Mouse (Mus musculus) CH12.LX (cell line): ENCODE measurements around the gene Gm13271.
"Not testable (repeated sequence)": the region's sequence is repeated elsewhere in the genome, so short reads cannot be mapped to it uniquely, and the experiment has no call there.

Source experiments
- CTCF ChIP-seq, 2 experiments: IDR thresholded peaks in 1 of 2; conservative IDR thresholded peaks in 1 of 2; 2 replicates each; pipeline ENCODE4 v1.5.1; 2011 to 2012; ENCODE audit warnings: low read depth in 2 of 2, low read length in 2 of 2, improper control_type of control experiment in 1 of 2, inconsistent platforms in 1 of 2, mild to moderate bottlenecking in 1 of 2, moderate library complexity in 1 of 2
- HCFC1 ChIP-seq: IDR thresholded peaks from 2 replicates; pipeline ENCODE4 v1.6.1; 2012; ENCODE audit warnings: low read depth, mild to moderate bottlenecking, inconsistent platforms, low read length, improper control_type of control experiment
- KAT2A ChIP-seq: IDR thresholded peaks from 2 replicates; pipeline ENCODE4 v1.6.1; 2012; ENCODE audit warnings: low read length, improper control_type of control experiment, inconsistent platforms; ENCODE audit not compliant: insufficient replicate concordance
- MAFK ChIP-seq: IDR thresholded peaks from 2 replicates; pipeline ENCODE4 v1.6.1; 2011; ENCODE audit warnings: low read length, improper control_type of control experiment; ENCODE audit not compliant: insufficient replicate concordance
- MAX ChIP-seq: IDR thresholded peaks from 2 replicates; pipeline ENCODE4 v1.6.1; 2011; ENCODE audit warnings: low read length, improper control_type of control experiment
- MXI1 ChIP-seq: IDR thresholded peaks from 2 replicates; pipeline ENCODE4 v1.6.1; 2011; ENCODE audit warnings: mild to moderate bottlenecking, low read depth, low read length, improper control_type of control experiment
- MYC ChIP-seq: IDR thresholded peaks from 2 replicates; pipeline ENCODE4 v1.6.1; 2011; ENCODE audit warnings: low read depth, mild to moderate bottlenecking, improper control_type of control experiment, low read length
- POLR2A ChIP-seq: IDR thresholded peaks from 2 replicates; pipeline ENCODE4 v1.6.1; 2011; ENCODE audit warnings: low read depth, mild to moderate bottlenecking, improper control_type of control experiment, low read length
- USF2 ChIP-seq: conservative IDR thresholded peaks from 2 replicates; pipeline ENCODE4 v1.6.1; 2011; ENCODE audit warnings: low read depth, low read length, improper control_type of control experiment
- ZKSCAN1 ChIP-seq: IDR thresholded peaks from 2 replicates; pipeline ENCODE4 v1.6.1; 2012; ENCODE audit warnings: low read depth, inconsistent platforms, low read length, improper control_type of control experiment, borderline replicate concordance

- TF ChIP-seq CTCF (conservative IDR thresholded peaks at IDR 0.05 in 1 of 2, IDR thresholded peaks at IDR 0.05 in 1 of 2; ENCODE audit: low read depth in 2 of 2, low read length in 2 of 2); POLR2A; USF2; MXI1; KAT2A; MAFK; MYC; ZKSCAN1; HCFC1; MAX: not testable (repeated sequence)
Measured at GRCm38 (mm10) chr4:88797097-88797496, 42.4 kb downstream of the Gm13271 start, which contains the start of gene Gm13279.
